Mouse (Mus musculus): ENCODE results near the gene Gmfb.

The Gmfb gene

GRCm38 (mm10) chr14:46803791-46804190, 18.3 kb downstream of the Gmfb start:
- ATAC-seq (ENCODE audit: insufficient number of reproducible peaks, low FRiP score, low TSS enrichment): no peak

- ATAC-seq (ENCODE audit: insufficient number of reproducible peaks, low FRiP score, low TSS enrichment): no peak
Measured at GRCm38 (mm10) chr14:46803259-46803658, 18.8 kb downstream of the Gmfb start.

GRCm38 (mm10) chr14:46800684-46801345, 21.2 kb downstream of the Gmfb start:
- no peak for ATAC-seq (ENCODE audit: insufficient number of reproducible peaks, low FRiP score, low TSS enrichment)

GRCm38 (mm10) chr14:46794157-46794556, 27.9 kb downstream of the Gmfb start:
- no peak for ATAC-seq (ENCODE audit: insufficient number of reproducible peaks, low FRiP score, low TSS enrichment)

GRCm38 (mm10) chr14:46790723-46791122, 31.3 kb downstream of the Gmfb start:
- ATAC-seq (ENCODE audit: insufficient number of reproducible peaks, low FRiP score, low TSS enrichment): no peak

- ATAC-seq (ENCODE audit: insufficient number of reproducible peaks, low FRiP score, low TSS enrichment): no peak
Measured at GRCm38 (mm10) chr14:46790303-46790702, 31.7 kb downstream of the Gmfb start.

- ATAC-seq (ENCODE audit: insufficient number of reproducible peaks, low FRiP score, low TSS enrichment): peak; percentile 13; the same call in 1 of the 2 replicates
Measured at GRCm38 (mm10) chr14:46788505-46788901, 33.5 kb downstream of the Gmfb start.

- ATAC-seq (ENCODE audit: insufficient number of reproducible peaks, low FRiP score, low TSS enrichment): peak; percentile 96
Measured at GRCm38 (mm10) chr14:46787787-46788504, 34.1 kb downstream of the Gmfb start, which contains the start of gene Cnih1. Cnih1 (minus strand) TSS chr14:46788411.

- peak; percentile 17; the same call in 1 of the 2 replicates for ATAC-seq (ENCODE audit: insufficient number of reproducible peaks, low FRiP score, low TSS enrichment)
Measured at GRCm38 (mm10) chr14:46787454-46787786, 34.6 kb downstream of the Gmfb start.

GRCm38 (mm10) chr14:46785247-46785646, 36.8 kb downstream of the Gmfb start:
- no peak for ATAC-seq (ENCODE audit: insufficient number of reproducible peaks, low FRiP score, low TSS enrichment)

GRCm38 (mm10) chr14:46783327-46783926, 38.6 kb downstream of the Gmfb start:
- ATAC-seq (ENCODE audit: insufficient number of reproducible peaks, low FRiP score, low TSS enrichment): no peak

- ATAC-seq (ENCODE audit: insufficient number of reproducible peaks, low FRiP score, low TSS enrichment): no peak
Measured at GRCm38 (mm10) chr14:46782187-46782828, 39.7 kb downstream of the Gmfb start.

- ATAC-seq (ENCODE audit: insufficient number of reproducible peaks, low FRiP score, low TSS enrichment): no peak
Measured at GRCm38 (mm10) chr14:46781086-46781485, 41.0 kb downstream of the Gmfb start.

- ATAC-seq (ENCODE audit: insufficient number of reproducible peaks, low FRiP score, low TSS enrichment): no peak
Measured at GRCm38 (mm10) chr14:46779217-46779616, 42.8 kb downstream of the Gmfb start.

- ATAC-seq (ENCODE audit: insufficient number of reproducible peaks, low FRiP score, low TSS enrichment): no peak
Measured at GRCm38 (mm10) chr14:46778756-46779155, 43.3 kb downstream of the Gmfb start.

- ATAC-seq (ENCODE audit: insufficient number of reproducible peaks, low FRiP score, low TSS enrichment): no peak
Measured at GRCm38 (mm10) chr14:46770036-46770435, 52.0 kb downstream of the Gmfb start.

GRCm38 (mm10) chr14:46767116-46767515, 54.9 kb downstream of the Gmfb start:
- 0 out of 2 replicates have a peak, but pooled peaks have one; percentile 58 for ATAC-seq (ENCODE audit: insufficient number of reproducible peaks, low FRiP score, low TSS enrichment)

GRCm38 (mm10) chr14:46761186-46761585, 60.9 kb downstream of the Gmfb start:
- ATAC-seq (ENCODE audit: insufficient number of reproducible peaks, low FRiP score, low TSS enrichment): no peak

- ATAC-seq (ENCODE audit: insufficient number of reproducible peaks, low FRiP score, low TSS enrichment): peak; percentile 99
Measured at GRCm38 (mm10) chr14:46760355-46761029, 61.5 kb downstream of the Gmfb start, which contains the start of gene Cdkn3. Cdkn3 (plus strand) TSS chr14:46760541.

- peak; percentile 11; the same call in 1 of the 2 replicates for ATAC-seq (ENCODE audit: insufficient number of reproducible peaks, low FRiP score, low TSS enrichment)
Measured at GRCm38 (mm10) chr14:46759970-46760354, 62.1 kb downstream of the Gmfb start.

All from cerebellum, adult (tissue).